In genomic region chr6:38636852-38637618, GRCm38 (mm10) we compare ENCODE assay signal across 8 mouse cellular contexts. TPM values are rescaled to one million over a fixed set of nuclear protein-coding genes. Genes with fewer than 3 reads are reported as not detected.
DNase-seq lines count a peak whose midpoint lies in the region; ATAC-seq and TF ChIP-seq lines count a peak whose summit lies in the region.

TSS of gene Klrg2 (minus strand) at chr6:38637242.

- H3K27me3 ChIP-seq in intestine, embryonic 14.5 days (replicated peaks; ENCODE audit: control insufficient read depth, insufficient read depth, low read length), result peaks cover 84% of the 10 kb centered on the region
- peaks cover 82% of the 10 kb centered on the region for H3K27me3 ChIP-seq in liver, embryonic 14.5 days (ENCODE audit: control insufficient read depth, insufficient read depth, low read length)
- H3K27me3 ChIP-seq in myocyte (ENCODE audit: control insufficient read depth, insufficient read depth, insufficient read length), result no peaks in the 10 kb centered on the region

- TF ChIP-seq POLR2A in myocyte (IDR thresholded peaks at IDR 0.05; ENCODE audit: insufficient read length, low read depth), result peak; percentile 36

- WGBS in intestine, embryonic 14.5 days, result 2% methylated on average over 60 of the region's 60 CpGs
- 2% methylated on average over 59 of the region's 60 CpGs for WGBS in liver, embryonic 14.5 days (ENCODE audit: insufficient replicate concordance)

- no peak for TF ChIP-seq EP300 in liver, embryonic 14.5 days (IDR thresholded peaks at IDR 0.05; ENCODE audit: low read depth)

- TF ChIP-seq CTCF in liver, embryonic 14.5 days (IDR thresholded peaks at IDR 0.05; ENCODE audit: low read depth), result no peak

- no peaks in the 10 kb centered on the region for H3K36me3 ChIP-seq in intestine, embryonic 14.5 days (ENCODE audit: control insufficient read depth, insufficient read depth, low read length)
- no peaks in the 10 kb centered on the region for H3K36me3 ChIP-seq in liver, embryonic 14.5 days (replicated peaks; ENCODE audit: control insufficient read depth, insufficient read depth, low read depth)
- H3K36me3 ChIP-seq in myocyte (ENCODE audit: control insufficient read depth, insufficient read depth), result no peaks in the 10 kb centered on the region

- H3K27ac ChIP-seq in intestine, embryonic 14.5 days (ENCODE audit: low read depth), result no peak within 1 kb of the TSS
- H3K27ac ChIP-seq in liver, embryonic 14.5 days, result no peak within 1 kb of the TSS

- peak within 1 kb of the TSS; percentile 32 for H3K9ac ChIP-seq in intestine, embryonic 14.5 days (ENCODE audit: low read length)
- no peak within 1 kb of the TSS for H3K9ac ChIP-seq in liver, embryonic 14.5 days (replicated peaks)

- intact Hi-C loops in gastrocnemius, postnatal 36 days (cut with DNase I), result no loop called here

- peaks cover 14% of the 10 kb centered on the region; the same call in 1 of the 2 replicates for H3K4me1 ChIP-seq in intestine, embryonic 14.5 days (replicated peaks; ENCODE audit: control insufficient read depth, insufficient read depth, low read length)
- 0 out of 4 replicates have a peak, but pooled peaks cover 0 to 2% of the 10 kb centered on the region in 2 experiments for H3K4me1 ChIP-seq in liver, embryonic 14.5 days (replicated peaks; ENCODE audit: control insufficient read depth in 2 of 2, insufficient read depth in 2 of 2, low read length in 1 of 2)

- peak; percentile 43 for DNase-seq in right cerebral cortex, adult 18-20 months
- no peak for DNase-seq in right cerebral cortex, postnatal 36 days (ENCODE audit: low spot score in 2 of 2)
- peak; percentile 53 to 60 for DNase-seq in gastrocnemius, postnatal 36 days
- peak; percentile 78 for DNase-seq in intestine, embryonic 14.5 days (ENCODE audit: low spot score)
- peak; percentile 11 to 37 (median 17) for DNase-seq in liver, embryonic 14.5 days (ENCODE audit: low read depth in 3 of 3, low spot score in 3 of 3)
- peak; percentile 14 for DNase-seq in thymus, postnatal 25 days

- no peaks in the 10 kb centered on the region for H3K79me2 ChIP-seq in myocyte (ENCODE audit: control insufficient read depth, insufficient read depth)

- peak; percentile 30 for ATAC-seq in common myeloid progenitor, adult 5-6 weeks (replicated peaks; ENCODE audit: low read depth, poor library complexity, severe bottlenecking)
- peak; percentile 76 for ATAC-seq in intestine, embryonic 14.5 days (replicated peaks; ENCODE audit: low FRiP score, low TSS enrichment, low read depth)
- peak; percentile 74 for ATAC-seq in liver, embryonic 14.5 days (ENCODE audit: insufficient read depth)

- H3ac ChIP-seq in myocyte (ENCODE audit: control insufficient read depth, insufficient read length), result peak within 1 kb of the TSS; percentile 58

- peak within 1 kb of the TSS; percentile 93 for H3K4me2 ChIP-seq in intestine, embryonic 14.5 days (ENCODE audit: low read length)
- peak within 1 kb of the TSS; percentile 75 for H3K4me2 ChIP-seq in liver, embryonic 14.5 days (ENCODE audit: low read depth)
- H3K4me2 ChIP-seq in myocyte (ENCODE audit: low read depth), result peak within 1 kb of the TSS; percentile 52

- peak within 1 kb of the TSS; percentile 49 for H3K4me3 ChIP-seq in intestine, embryonic 14.5 days (ENCODE audit: low read depth, low read length)
- H3K4me3 ChIP-seq in liver, embryonic 14.5 days (ENCODE audit: insufficient read depth in 1 of 2, low read depth in 2 of 2, low read length in 2 of 2), result peak within 1 kb of the TSS; percentile 21 to 44
- peak within 1 kb of the TSS; percentile 21 for H3K4me3 ChIP-seq in myocyte

- no peaks in the 10 kb centered on the region for H3K9me3 ChIP-seq in intestine, embryonic 14.5 days (ENCODE audit: control insufficient read depth, low read length)
- no peaks in the 10 kb centered on the region for H3K9me3 ChIP-seq in liver, embryonic 14.5 days (ENCODE audit: control insufficient read depth, low read length)

TF ChIP-seq in myocyte, 11 proteins besides CTCF, POLR2A, EP300 and RAD21:
- no peak for TF ChIP-seq TCF3 (IDR thresholded peaks at IDR 0.05; ENCODE audit: insufficient read length, low read depth)

RNA-seq across cellular contexts. Expression of gene Klrg2, which starts in this region (rescaled TPM):
- total RNA-seq in common myeloid progenitor, adult 5-6 weeks (2017), result not detected in 2 replicates
- under 1 TPM; 0.10 to 0.12 TPM for total RNA-seq in gastrocnemius, postnatal 36 days (2021)
- 0.30 and 0.34 TPM in 2 replicates for polyA plus RNA-seq in intestine, embryonic 14.5 days (2014; fragmentation: Nextera tagmentation; extraction: Ambion mirVana)
- 0.01 TPM in 2 replicates for polyA plus RNA-seq in liver, embryonic 14.5 days (2012; rRNA removed)
- polyA plus RNA-seq in liver, embryonic 14.5 days (2014; fragmentation: Nextera tagmentation; extraction: Ambion mirVana), result 0.08 TPM in 1 of 2 replicates, not detected in the other
- polyA plus RNA-seq in myocyte (2012; fragmentation: generic; extraction: Trizol), result 1.7 TPM

Comparison
In these comparisons a context has a peak if more than half of its experiments do, and no peak if none do; other contexts are left out.
1. DNase-seq: peak in right cerebral cortex, adult 18-20 months (single experiment) and thymus, postnatal 25 days (single experiment); none in right cerebral cortex, postnatal 36 days (0 of 2).
2. Peak in ATAC-seq in common myeloid progenitor, adult 5-6 weeks; RNA of the gene not detected or under 1 TPM.
3. Peak in DNase-seq in gastrocnemius, postnatal 36 days; RNA of the gene not detected or under 1 TPM.
4. Peak in DNase-seq, ATAC-seq, H3K4me3 ChIP-seq, H3K9ac ChIP-seq and H3K4me2 ChIP-seq in intestine, embryonic 14.5 days; RNA of the gene not detected or under 1 TPM.
5. Peak in DNase-seq, ATAC-seq, H3K4me3 ChIP-seq and H3K4me2 ChIP-seq in liver, embryonic 14.5 days; RNA of the gene not detected or under 1 TPM.
6. Peak in every context shown above with its lines, with median percentiles within 50 percentile points of each other: ATAC-seq, H3K4me2 ChIP-seq and H3K4me3 ChIP-seq.